Mouse (Mus musculus): ENCODE results near the gene Aim2. TPM values are rescaled to one million over a fixed set of nuclear protein-coding genes. Genes with fewer than 3 reads are reported as not detected.

Aim2 gene
- polyA plus RNA-seq, 1 experiment, result 1.5 TPM

DNA sequence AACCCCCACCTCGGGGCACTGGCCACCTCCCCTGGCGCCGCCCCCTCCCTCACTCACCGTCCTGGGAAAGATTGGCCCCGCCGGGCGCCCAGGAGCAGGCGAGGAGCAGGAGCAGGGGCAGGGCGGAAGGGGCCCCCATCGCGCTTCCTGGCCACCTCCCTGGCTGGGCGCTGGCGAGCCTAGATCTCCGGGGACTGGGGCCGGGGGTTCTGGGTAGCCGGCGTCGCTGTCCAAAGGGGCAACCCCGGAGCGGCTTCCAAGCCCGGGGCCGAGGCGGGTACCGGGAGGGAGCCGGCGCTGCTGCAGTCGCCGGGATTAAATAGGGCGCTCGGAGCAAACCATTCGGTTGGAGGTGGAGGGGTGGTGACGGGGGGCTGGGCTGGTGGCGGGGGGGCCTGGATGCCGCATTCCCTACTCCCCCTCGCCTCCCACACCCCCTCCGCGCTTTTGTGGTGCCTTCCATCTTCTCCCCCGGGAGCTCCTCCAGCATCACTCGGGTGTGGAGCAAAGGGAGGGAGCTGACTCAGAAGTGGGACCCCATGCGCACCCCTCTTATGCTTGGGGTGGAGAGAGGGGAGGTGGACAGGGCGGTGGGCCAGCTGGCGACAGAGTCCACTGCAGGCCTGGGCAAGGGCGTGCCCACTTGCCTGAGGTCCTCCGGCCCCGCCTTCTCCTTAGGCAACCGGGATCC, 16.8 kb downstream of the Aim2 start, which contains the start of gene Cadm3:
Gene Cadm3 (minus strand): TSS at position 340 of the 691 bp plus-strand sequence.
- H3K27me3 ChIP-seq (ENCODE audit: control insufficient read depth, insufficient read depth, low read length), result peaks cover 16% of the 10 kb centered on the region
- H3K4me1 ChIP-seq (ENCODE audit: control insufficient read depth, insufficient read depth, insufficient read length, low read length), result no peaks in the 10 kb centered on the region
- H3K27ac ChIP-seq (ENCODE audit: insufficient read depth, low read depth, low read length), result no peak within 1 kb of the TSS
- WGBS, result 3% methylated on average over 46 of the region's 46 CpGs
- H3K36me3 ChIP-seq (ENCODE audit: control insufficient read depth, insufficient read depth, low read length), result no peaks in the 10 kb centered on the region
- TF ChIP-seq POLR2A (IDR thresholded peaks at IDR 0.05; ENCODE audit: low read depth, low read length) (no peak), CTCF (IDR thresholded peaks at IDR 0.05; ENCODE audit: extremely low read depth, insufficient read length, insufficient replicate concordance, low read depth, low read length) (no peak)
- H3K4me3 ChIP-seq (ENCODE audit: low read depth, low read length), result peak within 1 kb of the TSS; percentile 40

DNA sequence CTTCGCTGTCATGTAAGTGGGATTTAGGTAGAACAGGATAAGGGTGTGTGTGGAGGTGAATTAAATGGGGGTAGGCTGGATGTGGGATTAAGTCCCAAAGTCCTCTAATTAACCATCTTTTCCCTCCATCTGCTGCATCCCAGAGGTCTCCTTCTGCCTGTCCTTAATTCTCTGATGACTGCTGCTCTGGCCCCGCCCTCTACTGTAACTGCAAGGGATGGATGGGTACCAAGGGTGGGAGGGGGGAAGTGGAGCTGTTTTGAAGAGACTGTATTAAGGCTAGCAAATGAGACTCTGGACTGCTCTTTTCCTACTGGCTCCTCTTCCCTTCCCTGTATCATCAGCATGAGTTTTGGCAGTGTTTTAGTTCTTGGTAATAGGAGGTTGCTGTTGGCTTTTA, 18.9 kb downstream of the Aim2 start:
- WGBS, result 72% methylated on average over 2 of the region's 2 CpGs
- Histone ChIP-seq H3K36me3 (ENCODE audit: control insufficient read depth, insufficient read depth, low read length) (no peaks in the 10 kb centered on the region), H3K27me3 (ENCODE audit: control insufficient read depth, insufficient read depth, low read length) (peaks cover 16% of the 10 kb centered on the region), H3K27ac (ENCODE audit: insufficient read depth, low read depth, low read length) (no peak overlapping the region), H3K4me3 (ENCODE audit: low read depth, low read length) (no peak overlapping the region), H3K4me1 (ENCODE audit: control insufficient read depth, insufficient read depth, insufficient read length, low read length) (no peaks in the 10 kb centered on the region)
- TF ChIP-seq POLR2A (IDR thresholded peaks at IDR 0.05; ENCODE audit: low read depth, low read length), result no peak
- TF ChIP-seq CTCF (IDR thresholded peaks at IDR 0.05; ENCODE audit: extremely low read depth, insufficient read length, insufficient replicate concordance, low read depth, low read length), result no peak

DNA sequence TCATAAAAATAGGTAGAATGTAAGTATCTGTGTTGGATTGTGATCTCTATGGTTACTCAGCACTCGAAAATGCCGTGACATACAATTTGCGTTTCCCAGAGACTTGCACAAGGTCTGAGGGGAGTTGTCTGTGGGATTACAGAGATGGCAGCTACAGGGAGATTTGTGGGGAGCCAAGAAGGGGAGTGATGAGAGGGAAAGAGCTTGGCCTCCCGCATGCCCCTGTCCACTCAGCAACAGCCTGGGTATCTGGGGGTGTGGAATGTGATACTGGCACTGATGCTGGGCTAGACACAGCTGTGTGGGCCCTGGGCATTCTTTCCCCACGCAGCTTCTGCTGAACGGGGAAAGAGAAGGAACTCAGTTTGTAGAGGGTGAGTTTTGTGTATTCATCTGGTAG, 19.8 kb downstream of the Aim2 start:
- Histone ChIP-seq H3K27ac (ENCODE audit: insufficient read depth, low read depth, low read length) (no peak overlapping the region), H3K4me3 (ENCODE audit: low read depth, low read length) (no peak overlapping the region), H3K36me3 (ENCODE audit: control insufficient read depth, insufficient read depth, low read length) (no peaks in the 10 kb centered on the region), H3K27me3 (ENCODE audit: control insufficient read depth, insufficient read depth, low read length) (peaks cover 16% of the 10 kb centered on the region), H3K4me1 (ENCODE audit: control insufficient read depth, insufficient read depth, insufficient read length, low read length) (no peaks in the 10 kb centered on the region)
- 69% methylated on average over 6 of the region's 6 CpGs for WGBS
- TF ChIP-seq CTCF (IDR thresholded peaks at IDR 0.05; ENCODE audit: extremely low read depth, insufficient read length, insufficient replicate concordance, low read depth, low read length), result no peak
- no peak for TF ChIP-seq POLR2A (IDR thresholded peaks at IDR 0.05; ENCODE audit: low read depth, low read length)

DNA sequence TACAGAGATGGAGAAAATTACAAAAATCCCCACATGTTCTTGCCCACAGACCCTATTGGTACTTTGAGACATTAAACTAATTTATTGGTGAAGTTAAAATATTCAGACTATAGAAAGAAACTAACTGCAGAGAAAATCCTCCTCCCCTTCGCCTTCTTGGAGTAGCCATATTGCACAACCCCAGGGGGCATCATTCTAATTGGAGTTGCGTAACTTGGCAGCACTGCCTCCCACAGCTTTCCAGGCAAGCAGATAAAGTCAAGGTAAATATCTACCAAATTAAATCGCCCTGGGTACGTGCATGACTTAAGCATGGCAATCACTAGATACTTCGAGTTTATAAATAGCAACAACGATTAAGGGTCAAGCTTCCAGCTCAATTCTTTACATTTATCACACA, 20.9 kb downstream of the Aim2 start:
- WGBS, result 70% methylated on average over 6 of the region's 6 CpGs
- Histone ChIP-seq H3K4me3 (ENCODE audit: low read depth, low read length) (no peak overlapping the region), H3K27ac (ENCODE audit: insufficient read depth, low read depth, low read length) (no peak overlapping the region), H3K4me1 (ENCODE audit: control insufficient read depth, insufficient read depth, insufficient read length, low read length) (no peaks in the 10 kb centered on the region), H3K36me3 (ENCODE audit: control insufficient read depth, insufficient read depth, low read length) (no peaks in the 10 kb centered on the region), H3K27me3 (ENCODE audit: control insufficient read depth, insufficient read depth, low read length) (peaks cover 10% of the 10 kb centered on the region)
- TF ChIP-seq CTCF (IDR thresholded peaks at IDR 0.05; ENCODE audit: extremely low read depth, insufficient read length, insufficient replicate concordance, low read depth, low read length) (no peak), POLR2A (IDR thresholded peaks at IDR 0.05; ENCODE audit: low read depth, low read length) (no peak)

DNA sequence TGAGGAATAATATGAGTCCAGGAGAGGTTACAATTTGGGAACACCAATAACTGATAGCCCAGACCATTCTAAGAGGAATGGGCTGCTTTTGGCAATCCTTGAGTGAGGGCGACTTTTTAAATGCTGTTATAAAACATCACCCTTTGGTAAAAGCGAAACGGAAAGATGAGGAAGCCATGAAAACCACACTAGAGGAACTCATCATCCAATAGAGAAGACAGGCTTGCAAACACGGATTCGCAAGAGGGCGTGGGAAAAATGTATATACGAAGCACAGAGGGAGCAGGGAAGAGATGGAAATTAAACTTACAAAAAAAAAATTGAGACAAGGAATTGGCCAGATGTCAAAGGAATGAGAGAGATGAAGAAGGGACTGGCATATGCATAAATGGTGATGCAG, 23.3 kb downstream of the Aim2 start:
- WGBS, result 74% methylated on average over 7 of the region's 7 CpGs
- H3K4me3 ChIP-seq (ENCODE audit: low read depth, low read length), result no peak overlapping the region
- H3K36me3 ChIP-seq (ENCODE audit: control insufficient read depth, insufficient read depth, low read length), result no peaks in the 10 kb centered on the region

DNA sequence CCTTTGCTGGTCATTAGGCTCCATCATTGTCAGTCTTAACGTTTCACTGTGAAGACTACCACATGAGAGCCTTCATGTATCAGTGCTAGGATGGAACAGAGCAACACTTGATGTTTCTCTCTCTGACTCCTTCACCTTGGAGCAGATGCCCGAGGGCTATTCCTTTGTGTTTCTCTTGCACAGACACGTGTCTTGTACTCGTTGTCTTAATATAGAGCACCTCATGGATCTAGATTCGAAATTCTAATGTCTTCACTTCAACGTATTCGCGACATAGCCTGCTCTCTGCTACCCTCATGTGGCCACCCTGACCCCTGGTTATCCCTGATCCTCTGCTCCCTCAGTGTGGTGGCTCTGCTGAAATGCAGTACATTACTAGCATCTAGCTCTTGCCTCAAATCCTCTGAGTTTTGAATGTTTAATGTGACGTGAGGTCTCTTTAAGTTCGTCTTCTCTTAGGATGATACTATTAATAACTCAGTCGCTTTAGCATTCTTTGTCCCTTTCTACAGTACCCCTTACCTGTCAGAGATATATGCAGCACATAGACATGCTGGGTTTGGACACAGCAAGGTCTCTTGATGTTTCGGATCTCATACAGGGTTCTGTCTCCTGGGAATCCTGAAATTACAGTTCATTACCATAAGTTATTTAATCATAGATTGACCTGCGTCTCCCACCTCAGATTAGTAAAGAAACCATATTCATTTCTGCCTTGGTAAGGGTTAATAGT, 26.9 kb downstream of the Aim2 start:
- no peaks in the 10 kb centered on the region for H3K27me3 ChIP-seq (ENCODE audit: control insufficient read depth, insufficient read depth, low read length)
- no peaks in the 10 kb centered on the region for H3K36me3 ChIP-seq (ENCODE audit: control insufficient read depth, insufficient read depth, low read length)
- no peaks in the 10 kb centered on the region for H3K4me1 ChIP-seq (ENCODE audit: control insufficient read depth, insufficient read depth, insufficient read length, low read length)
- H3K4me3 ChIP-seq (ENCODE audit: low read depth, low read length), result no peak overlapping the region
- TF ChIP-seq CTCF (IDR thresholded peaks at IDR 0.05; ENCODE audit: extremely low read depth, insufficient read length, insufficient replicate concordance, low read depth, low read length), result peak; percentile 50; the same call in 1 of the 2 replicates
- TF ChIP-seq POLR2A (IDR thresholded peaks at IDR 0.05; ENCODE audit: low read depth, low read length), result no peak
- no peak overlapping the region for H3K27ac ChIP-seq (ENCODE audit: insufficient read depth, low read depth, low read length)
- 30% methylated on average over 13 of the region's 13 CpGs for WGBS

More for the DNA sequence above, 23.3 kb downstream of the Aim2 start:
- Histone ChIP-seq H3K27me3 (ENCODE audit: control insufficient read depth, insufficient read depth, low read length) (no peaks in the 10 kb centered on the region), H3K27ac (ENCODE audit: insufficient read depth, low read depth, low read length) (no peak overlapping the region), H3K4me1 (ENCODE audit: control insufficient read depth, insufficient read depth, insufficient read length, low read length) (no peaks in the 10 kb centered on the region)
- TF ChIP-seq POLR2A (IDR thresholded peaks at IDR 0.05; ENCODE audit: low read depth, low read length) (no peak), CTCF (IDR thresholded peaks at IDR 0.05; ENCODE audit: extremely low read depth, insufficient read length, insufficient replicate concordance, low read depth, low read length) (no peak)

DNA sequence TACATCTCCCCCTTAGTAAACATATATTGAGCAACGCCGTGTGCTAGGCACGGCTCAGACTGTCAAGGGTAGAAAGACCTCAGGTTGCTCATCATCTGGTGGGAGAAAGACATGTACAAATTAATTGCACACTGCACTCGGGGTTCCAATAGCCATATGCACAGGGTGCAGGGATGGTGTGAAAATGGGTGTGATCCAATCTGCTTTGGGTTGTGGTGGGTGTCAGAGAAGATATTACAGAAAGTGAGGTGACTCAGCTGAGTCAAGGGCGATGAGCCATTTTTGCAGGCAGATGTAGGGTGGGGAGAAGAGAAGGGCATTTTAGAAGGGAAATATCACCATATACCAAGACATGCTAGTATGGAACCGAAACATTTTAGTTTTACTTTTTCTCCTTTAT, 30.8 kb downstream of the Aim2 start:
- 87% methylated on average over 6 of the region's 6 CpGs for WGBS
- Histone ChIP-seq H3K27me3 (ENCODE audit: control insufficient read depth, insufficient read depth, low read length) (no peaks in the 10 kb centered on the region), H3K4me3 (ENCODE audit: low read depth, low read length) (no peak overlapping the region), H3K36me3 (ENCODE audit: control insufficient read depth, insufficient read depth, low read length) (no peaks in the 10 kb centered on the region), H3K4me1 (ENCODE audit: control insufficient read depth, insufficient read depth, insufficient read length, low read length) (no peaks in the 10 kb centered on the region), H3K27ac (ENCODE audit: insufficient read depth, low read depth, low read length) (no peak overlapping the region)
- TF ChIP-seq POLR2A (IDR thresholded peaks at IDR 0.05; ENCODE audit: low read depth, low read length) (no peak), CTCF (IDR thresholded peaks at IDR 0.05; ENCODE audit: extremely low read depth, insufficient read length, insufficient replicate concordance, low read depth, low read length) (no peak)
